Comparison of ENCODE assay signal across 9 mouse cellular contexts in genomic region chr4:139925275-139926160, GRCm38 (mm10). TPM values are rescaled to one million over a fixed set of nuclear protein-coding genes. Genes with fewer than 3 reads are reported as not detected.
DNase-seq lines count a peak whose midpoint lies in the region; ATAC-seq lines count a peak whose summit lies in the region.
"Had no signal": no experiment of that assay in that cellular context is flagged by ENCODE, and none has a peak within 500 bp of the region (broad histone marks: within the 10 kb centered on the region; RNA-seq: fewer than 3 reads in every experiment).

No protein-coding gene starts in this region.

- H3K27me3 ChIP-seq in kidney, embryonic 14.5 days (ENCODE audit: control insufficient read depth, insufficient read depth, low read length) = peaks cover 22% of the 10 kb centered on the region
- peaks cover 27% of the 10 kb centered on the region for H3K27me3 ChIP-seq in intestine, embryonic 15.5 days (replicated peaks)
- H3K27me3 ChIP-seq in neural tube, embryonic 11.5 days (ENCODE audit: control insufficient read depth, insufficient read depth, low read length) = no peaks in the 10 kb centered on the region

- H3K4me3 ChIP-seq in kidney, embryonic 14.5 days (ENCODE audit: low read length) = peak overlapping the region; percentile 28
- 0 out of 2 replicates have a peak overlapping the region, but pooled peaks have one; percentile 7 for H3K4me3 ChIP-seq in intestine, embryonic 15.5 days (replicated peaks)
- H3K4me3 ChIP-seq in neural tube, embryonic 11.5 days (ENCODE audit: low read depth, low read length) = peak overlapping the region; percentile 12; the same call in 1 of the 2 replicates

- H3K4me1 ChIP-seq in kidney, embryonic 14.5 days (ENCODE audit: control insufficient read depth, insufficient read depth, low read length) = peaks cover 8% of the 10 kb centered on the region; the same call in 1 of the 2 replicates
- H3K4me1 ChIP-seq in intestine, embryonic 15.5 days (replicated peaks) = no peaks in the 10 kb centered on the region
- no peaks in the 10 kb centered on the region for H3K4me1 ChIP-seq in neural tube, embryonic 11.5 days (ENCODE audit: control insufficient read depth, insufficient read depth, low read length)

- H3K4me2 ChIP-seq in kidney, embryonic 14.5 days (replicated peaks; ENCODE audit: low read depth, low read length) = peak overlapping the region; percentile 46
- peak overlapping the region; percentile 54 for H3K4me2 ChIP-seq in intestine, embryonic 15.5 days (replicated peaks)
- H3K4me2 ChIP-seq in neural tube, embryonic 11.5 days (ENCODE audit: low read depth) = peak overlapping the region; percentile 40

- H3K36me3 ChIP-seq in kidney, embryonic 14.5 days (ENCODE audit: control insufficient read depth, insufficient read depth, low read length) = no peaks in the 10 kb centered on the region
- H3K36me3 ChIP-seq in intestine, embryonic 15.5 days = no peaks in the 10 kb centered on the region
- no peaks in the 10 kb centered on the region for H3K36me3 ChIP-seq in neural tube, embryonic 11.5 days (ENCODE audit: control insufficient read depth, insufficient read depth, low read length)

- no peak overlapping the region for H3K9ac ChIP-seq in kidney, embryonic 14.5 days (ENCODE audit: low read depth, low read length)
- H3K9ac ChIP-seq in intestine, embryonic 15.5 days = peak overlapping the region; percentile 14; the same call in 1 of the 2 replicates
- peak overlapping the region; percentile 12; the same call in 1 of the 2 replicates for H3K9ac ChIP-seq in neural tube, embryonic 11.5 days (ENCODE audit: low read length)

- H3K27ac ChIP-seq in kidney, embryonic 14.5 days (ENCODE audit: low read depth, low read length) = no peak overlapping the region
- no peak overlapping the region for H3K27ac ChIP-seq in intestine, embryonic 15.5 days
- H3K27ac ChIP-seq in neural tube, embryonic 11.5 days (ENCODE audit: low read depth, low read length) = no peak overlapping the region

- DNase-seq in kidney, postnatal 14 days = no peak
- DNase-seq in embryo, embryonic 10.5 days (ENCODE audit: low spot score) = peak; percentile 72
- DNase-seq in neural tube, embryonic 11.5 days (ENCODE audit: low spot score) = peak; percentile 52
- no peak for DNase-seq in urinary bladder, postnatal 25 days (ENCODE audit: low spot score)
- no peak for DNase-seq in urinary bladder, postnatal 14 days (ENCODE audit: low spot score)

- WGBS in kidney, embryonic 14.5 days = 18% methylated on average over 34 of the region's 34 CpGs
- 14% methylated on average over 34 of the region's 34 CpGs for WGBS in intestine, embryonic 15.5 days
- 18% methylated on average over 34 of the region's 34 CpGs for WGBS in neural tube, embryonic 11.5 days

- no peaks in the 10 kb centered on the region; the same call in 1 of the 2 replicates for H3K9me3 ChIP-seq in kidney, embryonic 14.5 days (ENCODE audit: control insufficient read depth, low read length)
- no peaks in the 10 kb centered on the region for H3K9me3 ChIP-seq in intestine, embryonic 15.5 days
- no peaks in the 10 kb centered on the region for H3K9me3 ChIP-seq in neural tube, embryonic 11.5 days (ENCODE audit: control insufficient read depth, low read length)

- 0 out of 2 replicates have a peak, but pooled peaks have one; percentile 28 for ATAC-seq in kidney, embryonic 14.5 days (ENCODE audit: low FRiP score, low TSS enrichment)
- no peak for ATAC-seq in intestine, embryonic 15.5 days
- no peak for ATAC-seq in neural tube, embryonic 11.5 days (ENCODE audit: insufficient read depth, low FRiP score, low TSS enrichment)
- no peak for ATAC-seq in megakaryocyte-erythroid progenitor cell, adult 5-6 weeks (replicated peaks; ENCODE audit: low FRiP score, low TSS enrichment, poor library complexity, severe bottlenecking)

RNA-seq across cellular contexts. Expression of gene Klhdc7a, which starts 42.3 kb away (rescaled TPM):
- polyA plus RNA-seq in kidney, embryonic 14.5 days (2014; fragmentation: Nextera tagmentation; extraction: Ambion mirVana) = 2.0 and 4.1 TPM in 2 replicates
- 0.25 and 0.37 TPM in 2 replicates for polyA plus RNA-seq in intestine, embryonic 15.5 days (2015; fragmentation: Nextera tagmentation; extraction: Ambion mirVana)
- polyA plus RNA-seq in neural tube, embryonic 11.5 days (2014; fragmentation: Nextera tagmentation; extraction: Ambion mirVana) = 0.03 TPM in 1 of 2 replicates, not detected in the other
- total RNA-seq in megakaryocyte-erythroid progenitor cell, adult 5-6 weeks (2014; fragmentation: Nextera tagmentation) = not detected in 2 replicates
- total RNA-seq in megakaryocyte-erythroid progenitor cell, adult 5-6 weeks (2017) = not detected in 2 replicates
- total RNA-seq: neutrophil, adult 5-6 weeks had no signal

Comparison
In these comparisons a context has a peak if more than half of its experiments do, and no peak if none do; other contexts are left out.
1. DNase-seq: peak in embryo, embryonic 10.5 days (single experiment) and neural tube, embryonic 11.5 days (single experiment); none in kidney, postnatal 14 days (single experiment), urinary bladder, postnatal 25 days (single experiment) and urinary bladder, postnatal 14 days (single experiment).
2. Peak in every context shown above with its lines, with median percentiles within 50 percentile points of each other: H3K4me2 ChIP-seq and H3K4me3 ChIP-seq.